Mouse (Mus musculus) liver, embryonic 14.5 days (tissue): Measurements from ENCODE around the gene Ndufb8.

Source experiments
- CTCF ChIP-seq: IDR thresholded peaks from 2 replicates; pipeline ENCODE4 v1.5.1; 2016; ENCODE audit warnings: antibody characterized with exemption, low read depth, control low read depth
- EP300 ChIP-seq: IDR thresholded peaks from 2 replicates; pipeline ENCODE4 v1.6.1; 2016; ENCODE audit warnings: antibody characterized with exemption, low read depth

GRCm38 (mm10) chr19:44500240-44500639 lies 55.0 kb downstream of the Ndufb8 start:
- TF ChIP-seq EP300 (no peak), CTCF (no peak)
